Comparison of ENCODE assay signal across 16 mouse cellular contexts in the genomic region with DNA sequence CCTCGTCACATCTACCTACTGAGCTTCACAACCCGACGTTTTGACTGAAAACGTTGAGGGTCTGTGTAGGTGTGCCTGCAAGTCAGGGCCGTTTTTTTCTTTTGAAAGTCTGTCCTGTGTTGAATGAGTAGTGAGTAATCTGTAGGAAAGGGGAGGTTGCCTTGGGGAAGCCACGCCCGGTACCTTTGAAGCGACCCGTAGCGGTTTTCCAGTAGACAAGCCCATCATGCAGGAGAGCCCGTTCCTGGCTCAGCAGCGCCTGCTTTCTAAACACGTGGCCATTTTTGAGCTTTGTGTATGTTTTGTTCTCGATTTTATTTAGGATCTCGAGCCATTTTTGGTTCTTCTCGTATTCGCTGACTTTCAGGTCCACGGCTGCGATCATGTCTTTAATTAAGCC.
DNase-seq lines count a peak whose midpoint lies in the region.
"Had no signal": no experiment of that assay in that cellular context is flagged by ENCODE, and none has a peak within 500 bp of the region (broad histone marks: within the 10 kb centered on the region; RNA-seq: fewer than 3 reads in every experiment).

No protein-coding gene starts in this region.

- peak; percentile 84 for DNase-seq in heart, adult 11 months
- DNase-seq in heart, postnatal 14 days = no peak
- peak; percentile 34 for DNase-seq in ES-CJ7 (ENCODE audit: low read depth, low spot score)
- DNase-seq in ZHBTc4 (ENCODE audit: low read depth, low spot score) = peak; percentile 71
- DNase-seq in right cerebral cortex, postnatal 14 days = no peak
- DNase-seq: adrenal gland, adult 2 months; adrenal gland, postnatal 10 days; adrenal gland, postnatal 25 days; B cell, adult 2 months; cerebellum, adult 11 months; cerebellum, adult 18-20 months; cerebellum, adult 8-10 months; cerebellum, adult 9-11 months; cerebellum, postnatal 14 days; cerebellum, postnatal 36 days; embryo, embryonic 11 days had no signal

- intact Hi-C loops in heart, postnatal 14 days (cut with DNase I) = no loop called here

Comparison
In these comparisons a context has a peak if more than half of its experiments do, and no peak if none do; other contexts are left out.
1. DNase-seq: peak in heart, adult 11 months (single experiment), ES-CJ7 (single experiment) and ZHBTc4 (single experiment); none in heart, postnatal 14 days (0 of 2) and right cerebral cortex, postnatal 14 days (single experiment).